Mouse (Mus musculus): ENCODE measurements around the gene Dnal1.
A peak's percentile ranks its signal among the peaks of the same experiment; 100 is the strongest.

Dnal1 gene

DNA sequence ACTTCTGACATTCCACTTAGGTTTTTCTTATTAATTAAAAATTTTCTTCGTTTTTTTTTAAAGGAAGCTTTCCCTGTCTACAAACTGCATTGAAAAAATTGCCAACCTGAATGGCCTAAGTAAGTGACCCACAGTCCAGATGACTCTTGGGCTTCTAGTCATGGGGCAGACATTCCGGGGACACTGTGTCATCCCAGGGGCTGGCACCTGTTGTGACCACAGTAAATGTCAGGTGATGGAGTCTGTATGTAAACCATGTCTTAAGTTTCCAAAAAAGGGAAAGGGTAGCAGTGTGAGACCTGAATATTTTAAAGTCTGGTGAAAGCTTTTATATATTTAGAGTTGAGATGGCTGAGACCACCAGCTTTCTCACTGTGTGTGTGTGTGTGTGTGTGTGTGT is 12.7 kb downstream of the Dnal1 start:
- DNase-seq (ENCODE audit: low spot score) = no peak

- no peak for DNase-seq (ENCODE audit: low spot score)
Measured at GRCm38 (mm10) chr12:84128576-84128975, 14.4 kb downstream of the Dnal1 start.

DNA sequence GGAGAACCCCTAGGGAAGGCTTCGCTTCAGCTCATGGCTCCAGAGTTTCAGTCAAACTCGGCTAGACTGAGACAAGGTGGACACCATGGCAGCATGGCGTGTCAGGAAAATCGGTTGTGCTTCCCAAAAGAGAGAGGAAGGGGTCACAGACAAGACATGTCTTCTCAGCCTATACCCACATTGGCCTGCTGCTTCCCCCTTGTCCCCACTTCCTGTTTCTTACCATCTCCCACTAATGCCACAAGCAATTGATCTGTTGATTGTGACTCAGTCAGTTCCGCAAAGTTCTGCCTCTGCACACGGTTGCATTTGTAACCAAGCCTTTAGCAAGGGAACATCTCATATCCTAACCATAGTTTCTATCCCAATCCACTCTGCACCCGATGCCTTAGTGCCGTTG is 15.8 kb downstream of the Dnal1 start:
- no peak for DNase-seq (ENCODE audit: low spot score)

- no peak for DNase-seq (ENCODE audit: low spot score)
Measured at GRCm38 (mm10) chr12:84132265-84132664, 18.1 kb downstream of the Dnal1 start.

DNA sequence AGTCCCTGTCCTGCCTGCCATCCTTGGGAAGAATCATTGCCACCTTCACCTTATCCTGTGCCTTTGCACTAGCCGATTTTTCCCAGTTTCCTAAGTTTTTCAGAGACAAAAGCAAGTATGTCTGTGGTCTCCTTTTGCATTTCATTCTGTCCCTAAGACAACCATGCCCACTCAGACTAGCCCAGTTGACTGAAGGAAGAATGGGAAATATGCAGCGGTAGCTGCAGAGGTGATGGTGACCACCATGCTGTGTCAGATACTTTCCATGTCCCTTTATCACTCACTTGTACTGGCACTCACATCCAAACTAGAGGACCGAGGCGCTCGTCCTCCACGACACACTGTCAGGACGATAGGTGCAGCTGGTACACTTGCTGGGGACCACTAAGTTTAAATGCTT is 23.0 kb downstream of the Dnal1 start:
- no peak for DNase-seq (ENCODE audit: low spot score)

DNA sequence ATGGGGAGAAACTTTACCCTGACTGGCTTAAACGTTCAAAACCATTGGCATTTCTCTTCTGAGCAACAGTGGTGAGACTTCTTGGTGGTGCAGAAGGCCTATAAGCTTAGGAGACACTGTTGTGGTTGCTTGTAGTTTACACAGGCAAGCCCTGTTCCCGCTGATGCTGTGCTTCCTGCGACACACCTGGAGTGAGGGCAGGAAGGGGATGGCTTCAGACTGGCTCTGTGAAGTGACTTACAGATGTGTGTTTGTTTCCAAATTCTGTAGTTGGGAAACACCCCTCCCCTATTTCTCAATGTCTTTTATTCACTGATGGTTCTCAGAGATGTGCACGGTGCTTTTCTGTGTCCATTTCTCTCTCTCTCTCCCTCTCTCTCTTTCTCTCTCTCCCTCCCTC is 26.0 kb downstream of the Dnal1 start:
- no peak for DNase-seq (ENCODE audit: low spot score)

- no peak for DNase-seq (ENCODE audit: low spot score)
Measured at GRCm38 (mm10) chr12:84141271-84141670, 27.1 kb downstream of the Dnal1 start.

GRCm38 (mm10) chr12:84142281-84143050 is 28.3 kb downstream of the Dnal1 start:
- no peak for DNase-seq (ENCODE audit: low spot score)

DNA sequence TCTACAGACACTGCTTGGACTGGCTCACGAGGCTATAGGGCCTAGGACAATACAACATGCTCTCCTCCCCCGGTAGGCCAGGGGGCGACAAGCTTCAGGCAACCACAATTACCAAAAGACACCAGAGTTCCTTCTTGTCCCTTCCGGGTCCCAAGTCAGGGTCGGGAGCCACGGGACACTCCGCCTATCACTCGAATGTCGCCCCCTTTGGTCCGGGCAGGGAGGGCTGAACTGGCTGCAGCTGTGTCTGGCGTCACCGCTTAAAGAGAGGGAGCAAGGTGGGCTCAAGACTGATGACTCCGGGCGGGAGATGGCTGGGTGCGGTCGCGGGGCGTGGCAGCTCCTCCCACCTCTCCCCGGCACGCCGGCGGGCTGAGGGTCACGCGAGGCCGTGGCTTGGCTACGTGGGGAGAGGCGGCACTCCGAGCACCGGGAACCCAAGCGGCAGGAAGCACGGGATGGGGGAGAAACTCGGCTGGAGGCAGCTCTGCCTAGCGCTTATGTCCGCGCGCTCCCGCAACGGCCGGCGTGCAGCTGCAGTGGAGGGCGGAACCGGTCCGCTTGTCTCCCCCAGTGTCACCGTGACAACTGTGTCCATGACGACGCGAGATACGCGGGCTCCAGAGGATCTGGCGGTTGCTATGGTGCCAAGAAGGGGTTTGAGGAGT is 33.9 kb downstream of the Dnal1 start, which contains the start of gene Pnma1:
Pnma1 (minus strand) TSS at position 536 of the 668 bp plus-strand sequence.
- DNase-seq (ENCODE audit: low spot score) = peak; percentile 56

GRCm38 (mm10) chr12:84148622-84149012 is 34.5 kb downstream of the Dnal1 start:
- DNase-seq (ENCODE audit: low spot score) = no peak

DNA sequence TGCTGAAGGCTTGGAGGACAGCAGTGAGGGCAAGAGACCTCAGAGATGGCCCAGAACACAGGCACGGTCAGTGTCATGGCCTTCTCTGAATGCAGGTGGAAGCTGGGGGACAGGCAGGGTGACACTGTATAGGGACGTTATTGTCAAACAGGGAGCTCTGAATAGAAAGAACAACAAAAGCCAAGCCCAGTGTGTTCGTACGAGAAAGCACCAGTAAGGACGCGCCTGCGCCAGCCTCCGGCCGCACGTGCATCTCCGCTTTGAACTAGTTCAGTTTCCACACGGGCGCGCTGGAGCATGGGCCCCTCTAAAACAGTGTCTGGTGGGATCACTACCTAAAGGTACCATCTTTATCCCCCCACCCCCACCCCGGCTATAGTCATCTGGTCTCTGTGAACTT is 35.8 kb downstream of the Dnal1 start:
- DNase-seq (ENCODE audit: low spot score) = no peak

- no peak for DNase-seq (ENCODE audit: low spot score)
Measured at GRCm38 (mm10) chr12:84150976-84151375, 36.8 kb downstream of the Dnal1 start.

DNA sequence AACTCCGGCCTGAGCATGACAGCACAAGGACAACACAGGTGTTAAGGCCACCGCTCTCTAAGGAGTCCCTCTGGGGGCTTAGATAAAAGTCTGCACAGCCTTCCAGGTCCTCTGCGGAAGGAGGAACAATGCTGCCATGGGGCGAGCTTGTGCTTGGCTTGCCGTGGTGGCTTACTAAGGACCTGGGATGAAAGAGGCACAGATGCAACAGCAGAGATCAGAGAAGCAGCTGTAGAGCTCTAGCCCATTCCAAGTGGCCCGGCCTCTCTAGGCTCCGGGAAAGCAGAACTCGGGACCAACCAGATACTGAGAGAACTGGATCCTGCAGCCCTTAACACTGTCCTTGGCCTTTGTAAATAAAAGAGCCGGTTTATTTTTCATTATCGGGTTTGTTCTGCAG is 37.7 kb downstream of the Dnal1 start:
- DNase-seq (ENCODE audit: low spot score) = no peak

GRCm38 (mm10) chr12:84152352-84153190 is 38.4 kb downstream of the Dnal1 start:
- DNase-seq (ENCODE audit: low spot score) = no peak

GRCm38 (mm10) chr12:84153414-84153813 is 39.2 kb downstream of the Dnal1 start:
- DNase-seq (ENCODE audit: low spot score) = no peak

DNA sequence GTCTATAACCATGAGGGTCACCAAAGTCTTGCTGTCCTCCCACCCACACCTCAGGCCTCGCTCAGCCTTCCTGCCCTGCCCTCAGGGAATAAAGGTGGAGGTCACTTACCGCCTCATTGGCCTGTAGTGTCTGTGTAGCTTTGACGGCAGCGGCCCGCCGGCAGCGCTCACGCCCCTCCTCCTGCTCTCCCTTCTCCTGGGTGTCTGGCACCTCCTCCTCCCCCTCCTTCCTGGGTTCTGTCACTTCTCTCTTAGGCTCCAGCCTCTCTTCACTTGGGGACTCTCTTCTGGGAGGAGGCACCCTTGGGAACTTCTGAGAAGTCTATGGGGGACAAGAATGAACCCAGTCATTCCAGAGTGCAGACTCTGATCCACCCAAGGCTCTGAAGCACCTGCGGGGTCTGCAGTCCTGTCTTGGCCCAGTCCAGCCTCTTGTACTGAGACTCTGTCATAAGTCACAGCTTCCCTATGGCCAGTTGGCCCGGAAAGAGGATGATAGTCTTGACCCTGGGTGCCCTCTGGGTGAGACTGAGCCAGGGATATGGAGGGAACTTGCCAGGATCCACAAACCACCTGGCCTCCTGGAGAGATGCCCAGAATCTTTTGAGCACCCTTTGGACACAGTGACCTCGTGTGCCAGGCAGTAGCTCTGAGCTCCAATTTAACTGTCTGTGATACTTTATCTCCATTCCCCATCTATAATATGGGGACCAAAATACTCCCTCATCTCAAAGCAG is 40.8 kb downstream of the Dnal1 start:
- no peak for DNase-seq (ENCODE audit: low spot score)

DNA sequence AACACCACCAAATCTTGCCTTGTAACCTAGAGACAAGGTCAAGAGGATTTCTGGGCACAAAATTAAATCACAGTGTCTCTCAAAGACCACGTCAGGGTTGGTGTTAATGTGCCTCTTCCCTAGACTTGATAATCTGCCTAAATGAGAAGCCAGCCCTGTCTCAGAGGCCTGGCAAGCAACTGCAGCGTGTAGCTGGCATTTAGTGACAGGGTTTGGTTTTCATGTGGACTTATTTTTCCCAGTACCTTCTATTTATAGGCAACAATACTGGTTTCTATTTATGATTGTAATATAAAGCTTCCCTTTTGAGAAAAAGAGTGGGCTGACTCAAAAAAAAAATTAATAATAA is 41.3 kb downstream of the Dnal1 start:
- DNase-seq (ENCODE audit: low spot score) = no peak

DNA sequence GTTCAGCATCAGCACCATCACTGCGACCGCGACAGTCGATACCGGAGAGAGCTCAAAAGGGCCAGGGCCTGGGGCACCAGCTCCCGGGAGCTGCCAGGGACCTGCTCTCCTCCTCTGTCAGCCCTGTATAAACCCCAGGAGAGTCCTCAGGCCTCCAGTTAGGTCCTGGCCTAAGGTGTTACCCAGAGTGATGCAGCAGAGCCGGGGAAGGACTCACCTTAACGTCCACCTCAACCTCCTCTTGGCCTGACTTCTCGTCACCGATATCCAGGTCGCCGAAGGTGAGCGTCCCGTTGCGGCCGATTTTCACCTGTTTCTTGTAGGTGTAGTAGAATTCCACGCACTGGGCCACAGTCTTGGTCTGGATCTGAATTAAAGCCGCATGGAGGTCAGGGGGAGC is 42.0 kb downstream of the Dnal1 start:
- DNase-seq (ENCODE audit: low spot score) = no peak

DNA sequence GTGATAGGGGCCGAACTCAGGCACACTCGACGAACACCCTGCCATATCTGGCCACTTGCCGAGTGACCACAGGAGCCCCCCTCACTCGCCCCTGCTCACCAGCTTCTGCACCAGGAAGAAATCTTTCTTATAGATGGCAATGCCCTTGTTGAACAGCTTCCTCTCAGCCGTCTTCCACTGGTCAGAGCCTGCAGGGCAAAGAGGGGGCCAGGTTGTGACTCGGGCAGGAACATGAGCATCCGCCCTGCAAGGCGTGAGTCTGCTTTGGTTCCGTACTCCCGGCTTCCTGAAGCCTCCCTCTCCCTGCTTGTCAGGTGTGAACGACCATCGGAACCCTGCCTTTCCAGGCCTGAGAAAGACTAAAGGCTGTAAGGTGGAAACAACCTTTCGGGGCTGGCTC is 44.0 kb downstream of the Dnal1 start:
- no peak for DNase-seq (ENCODE audit: low spot score)

- no peak for DNase-seq (ENCODE audit: low spot score)
Measured at GRCm38 (mm10) chr12:84160491-84160890, 46.3 kb downstream of the Dnal1 start.

- DNase-seq (ENCODE audit: low spot score) = no peak
Measured at GRCm38 (mm10) chr12:84161116-84161515, 47.0 kb downstream of the Dnal1 start.
